Mouse (Mus musculus) cerebellum, postnatal 4 days (tissue): Measurements from ENCODE around the gene Sprtn.

ENCODE experiments used
- DNase-seq, 2 experiments: peaks; one replicate each; pipeline ENCODE4 v3.0.0; 2022; ENCODE audit warnings: low spot score in 2 of 2, mixed read lengths in 1 of 2

Gene Sprtn

GRCm38 (mm10) chr8:124944406-124944805 lies 46.7 kb downstream of the Sprtn start:
- no peak for DNase-seq

DNA sequence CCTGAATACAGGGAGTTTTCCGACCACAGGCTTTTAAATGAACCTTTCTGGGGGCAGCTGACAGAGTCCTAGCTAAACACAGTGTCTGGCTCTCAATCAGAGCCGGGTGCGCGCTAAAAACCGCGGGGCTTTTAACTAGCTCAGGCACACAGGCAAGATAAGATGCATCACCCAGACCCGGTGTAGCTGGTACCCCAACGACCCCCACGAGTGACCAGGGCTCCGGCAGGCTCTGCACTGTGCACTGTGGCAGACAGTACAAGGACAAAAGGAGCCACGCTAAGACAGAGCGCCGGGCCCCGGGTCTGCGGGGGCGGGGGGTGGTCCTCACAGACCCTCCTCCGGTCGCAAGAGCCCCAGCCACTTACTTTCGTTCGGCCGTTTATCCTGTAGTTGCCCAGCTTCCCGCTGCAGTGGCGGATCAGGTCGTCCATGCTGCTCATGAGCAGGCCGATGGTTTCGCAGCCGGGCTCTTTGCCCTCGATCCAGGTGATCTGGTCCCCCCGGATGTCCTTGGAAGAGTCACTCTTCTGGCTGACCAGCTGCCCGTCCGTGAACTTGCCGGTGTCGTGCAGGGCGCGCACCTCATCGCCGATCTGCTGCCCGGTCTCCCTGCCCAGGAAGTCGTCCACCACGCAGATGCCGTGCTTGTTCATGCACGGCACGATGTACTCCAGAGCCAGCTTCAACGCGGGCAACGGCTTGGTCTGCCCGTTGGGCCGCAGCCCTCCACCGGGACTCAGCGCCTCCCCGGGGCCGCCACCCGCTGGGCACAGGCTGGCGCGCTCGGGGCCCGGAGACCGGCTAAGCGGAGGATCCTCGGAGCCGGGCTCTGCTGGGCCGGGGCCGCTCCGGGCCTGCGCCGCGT lies 50.4 kb downstream of the Sprtn start:
- peak in 1 of 2 experiments; percentile 48 for DNase-seq

GRCm38 (mm10) chr8:124948733-124949111 lies 51.0 kb downstream of the Sprtn start:
- DNase-seq = peak in 1 of 2 experiments; percentile 30

GRCm38 (mm10) chr8:124949209-124950068 lies 51.8 kb downstream of the Sprtn start, which contains the start of gene Egln1:
Egln1 (minus strand) TSS chr8:124949324.
- peak; percentile 35 to 72 for DNase-seq

DNA sequence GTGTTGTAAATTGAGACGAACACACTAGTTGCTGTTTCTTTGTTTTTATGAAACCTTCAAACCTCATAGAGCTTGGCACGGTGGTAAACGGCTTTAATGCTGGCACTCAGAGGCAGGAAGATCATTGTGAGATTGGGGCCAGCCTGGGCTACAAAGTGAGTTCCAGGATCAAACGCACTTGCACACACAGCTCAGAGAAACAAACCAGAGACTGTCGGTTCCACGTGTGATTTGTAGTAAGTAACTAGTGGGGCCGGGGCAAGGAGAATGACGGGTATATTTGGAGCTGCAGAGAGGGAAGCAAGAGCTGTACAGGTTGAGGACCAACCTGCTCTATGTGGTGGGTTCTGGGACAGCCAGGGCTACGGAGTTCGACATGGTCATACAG lies 52.4 kb downstream of the Sprtn start:
- no peak for DNase-seq

DNA sequence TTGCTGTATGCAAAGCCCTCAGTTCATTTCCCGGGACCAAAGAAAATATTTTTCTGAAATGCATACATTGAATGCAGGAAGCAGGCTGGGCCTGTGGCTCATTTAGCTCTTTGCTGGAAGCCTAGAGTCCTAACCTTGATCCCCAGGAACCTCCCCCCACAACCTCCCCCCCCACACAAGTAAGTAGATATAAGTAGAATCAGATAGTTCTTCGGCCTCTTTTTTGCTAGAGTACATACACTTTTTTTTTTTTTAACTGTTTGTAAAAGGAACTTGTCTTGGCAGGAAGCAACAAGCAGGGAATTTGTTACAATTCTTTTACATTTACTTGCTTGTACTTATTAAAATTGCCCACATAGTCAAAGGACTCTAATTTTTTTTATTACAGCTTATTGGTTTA lies 53.2 kb downstream of the Sprtn start:
- no peak for DNase-seq

GRCm38 (mm10) chr8:124953188-124953587 lies 55.5 kb downstream of the Sprtn start:
- DNase-seq = no peak

- DNase-seq = no peak
These were observed 56.9 kb downstream of the Sprtn start for GRCm38 (mm10) chr8:124954572-124955082.
